Comparison of ENCODE assay signal across 8 mouse cellular contexts in the genomic region with DNA sequence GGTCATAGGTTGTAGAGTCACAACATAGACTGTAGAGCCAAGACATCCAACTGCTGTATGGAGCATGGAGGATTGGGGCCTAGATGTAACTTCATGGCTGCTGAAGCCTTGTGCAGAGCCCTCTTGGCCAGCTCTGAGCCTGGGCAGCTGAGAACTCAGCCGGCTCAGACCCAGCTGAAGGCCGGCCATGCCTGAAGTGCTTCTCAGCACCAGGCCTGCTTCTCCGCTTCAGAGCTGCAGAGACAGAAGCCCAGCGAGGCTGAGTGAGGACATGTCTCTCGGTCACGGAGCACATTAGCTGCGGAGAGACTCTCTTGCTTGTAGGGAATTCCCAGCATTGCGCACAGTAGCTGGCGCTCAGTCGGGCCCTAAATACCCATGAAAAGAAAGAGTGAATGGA.
"Had no signal": no experiment of that assay in that cellular context is flagged by ENCODE, and none has a peak within 500 bp of the region (broad histone marks: within the 10 kb centered on the region; RNA-seq: fewer than 3 reads in every experiment).

No protein-coding gene starts in this region.

- DNase-seq: kidney, postnatal 25 days; layer of hippocampus, adult 9-11 months; liver, postnatal 0 days; lung, embryonic 14.5 days; thymus, adult 18-20 months; thymus, postnatal 36 days had no signal

- ATAC-seq: liver, postnatal 0 days; lung, postnatal 0 days; midbrain, embryonic 16.5 days had no signal
